Mouse (Mus musculus): Measurements from ENCODE around the gene Kmt5b.
A peak's percentile ranks its signal among the peaks of the same experiment; 100 is the strongest.

Kmt5b gene

DNA sequence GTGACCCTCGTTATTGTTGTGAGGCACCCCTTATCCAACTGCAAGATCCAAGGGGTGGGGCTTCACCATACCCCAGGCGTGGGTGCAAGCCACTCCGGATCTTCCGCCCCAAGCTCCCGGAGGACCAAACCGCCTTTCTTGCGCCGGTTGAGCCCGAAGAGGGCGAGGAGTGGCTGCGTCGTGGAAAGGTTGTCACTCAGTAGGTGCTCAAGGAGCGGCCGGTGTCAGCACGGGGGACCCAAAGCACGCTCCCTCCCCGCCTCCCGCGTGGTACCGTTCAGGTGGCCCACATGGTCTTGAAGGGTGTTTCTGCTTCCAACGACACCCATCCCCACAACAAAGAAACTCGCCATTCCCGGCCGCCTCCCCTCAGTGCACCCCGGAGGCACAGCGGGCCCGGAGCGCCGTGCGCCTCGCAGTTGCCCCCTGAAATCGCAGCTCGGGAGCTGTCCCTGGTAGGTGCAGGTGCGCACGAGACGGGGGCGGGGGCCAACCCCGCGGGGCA lies at the start of gene Kmt5b:
Gene Kmt5b, plus strand, starts transcription at position 146 of the 505 bp plus-strand sequence.
- no peak for DNase-seq (ENCODE audit: low read depth, low spot score)

DNA sequence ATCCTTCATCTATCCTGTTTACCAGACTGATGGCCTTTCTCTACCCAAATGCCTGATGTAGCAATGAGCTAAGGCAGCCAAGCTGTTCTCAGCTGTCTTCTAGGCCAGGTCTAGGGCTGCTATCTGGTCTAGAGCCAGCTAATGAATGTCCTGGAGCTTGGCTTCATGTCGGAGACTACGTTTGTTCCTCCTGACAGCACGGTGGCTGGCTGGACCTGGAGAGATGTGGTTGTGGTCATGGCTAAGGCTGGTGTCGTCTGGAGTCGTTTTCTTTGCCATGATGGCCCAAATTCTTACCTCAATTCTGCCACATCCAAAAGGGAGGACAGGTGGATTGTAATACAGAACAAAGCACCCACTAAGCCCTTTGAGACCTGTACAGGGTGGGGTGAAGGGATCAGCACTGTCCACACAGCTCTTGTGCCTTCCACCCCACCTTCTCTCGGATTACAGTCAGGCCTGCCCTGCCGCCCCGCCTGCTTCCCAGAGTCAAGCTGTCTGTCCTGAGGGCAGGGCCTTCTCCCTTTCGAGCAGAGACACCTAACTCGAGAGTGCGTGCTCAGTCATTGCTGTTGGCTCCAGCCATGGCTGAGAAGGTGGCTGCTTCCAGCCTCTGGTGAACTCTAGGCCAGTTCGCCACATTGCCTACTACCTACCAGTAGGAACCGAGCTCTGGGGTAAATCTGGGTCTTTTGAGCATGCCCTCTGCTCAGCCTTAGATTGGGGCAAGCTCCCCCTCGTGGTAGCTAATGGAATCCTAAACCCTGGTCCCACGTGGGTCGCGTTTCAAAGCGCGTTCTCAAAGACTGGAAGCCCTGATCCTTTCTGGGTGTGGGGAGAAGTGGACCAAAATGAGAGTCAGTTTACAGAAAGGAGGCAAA lies 48.5 kb upstream of the Kmt5b start:
- DNase-seq (ENCODE audit: low read depth, low spot score) = peak; percentile 83

DNA sequence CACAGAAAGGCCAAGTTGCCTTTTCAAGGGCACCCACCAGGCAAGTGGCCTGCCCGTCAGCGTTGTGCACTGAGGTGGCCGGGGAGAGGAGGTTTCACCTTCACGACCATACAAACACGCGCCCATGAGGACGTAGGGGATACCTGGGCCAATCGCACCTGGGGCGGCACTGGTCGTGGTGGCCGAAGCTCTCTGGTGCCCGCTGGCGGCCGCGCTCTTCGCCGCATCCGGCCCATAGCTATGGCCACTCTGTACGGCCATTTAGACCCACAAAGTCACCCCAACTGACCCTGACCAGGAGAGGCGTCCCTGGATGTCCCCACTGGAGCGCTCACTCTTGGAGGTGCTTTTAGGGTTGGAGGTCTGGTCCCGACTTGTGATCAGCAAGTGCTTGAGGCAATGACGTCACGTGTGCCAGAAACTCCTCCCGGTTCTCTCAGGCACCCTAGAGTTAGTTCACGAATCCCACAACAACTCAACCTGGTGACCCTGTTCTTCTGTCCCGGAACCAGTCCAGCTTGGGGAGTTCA lies 47.8 kb upstream of the Kmt5b start:
- DNase-seq (ENCODE audit: low read depth, low spot score) = peak; percentile 83

DNA sequence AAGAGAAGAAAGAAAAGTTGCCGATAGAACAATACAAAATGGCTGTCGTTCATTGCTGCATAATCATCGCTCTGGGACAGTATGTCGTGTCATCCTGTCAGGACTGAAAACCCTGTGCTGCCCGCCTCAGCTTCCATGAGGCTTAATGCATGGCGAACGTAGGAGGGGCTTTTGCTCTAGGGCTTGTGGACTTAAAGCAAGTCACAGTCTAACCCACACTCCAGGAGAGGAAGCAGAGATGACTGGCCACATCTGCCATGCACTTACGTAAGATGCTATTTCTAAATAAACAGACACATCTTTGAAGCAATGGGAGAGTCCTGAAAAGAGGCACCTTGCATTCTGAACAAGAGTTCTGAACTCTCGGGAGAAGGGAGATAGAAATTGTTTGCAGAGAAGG lies 44.1 kb upstream of the Kmt5b start:
- no peak for DNase-seq (ENCODE audit: low read depth, low spot score)

- DNase-seq (ENCODE audit: low read depth, low spot score) = peak; percentile 66
Observed at GRCm38 (mm10) chr19:3723904-3724303, 43.3 kb upstream of the Kmt5b start.

DNA sequence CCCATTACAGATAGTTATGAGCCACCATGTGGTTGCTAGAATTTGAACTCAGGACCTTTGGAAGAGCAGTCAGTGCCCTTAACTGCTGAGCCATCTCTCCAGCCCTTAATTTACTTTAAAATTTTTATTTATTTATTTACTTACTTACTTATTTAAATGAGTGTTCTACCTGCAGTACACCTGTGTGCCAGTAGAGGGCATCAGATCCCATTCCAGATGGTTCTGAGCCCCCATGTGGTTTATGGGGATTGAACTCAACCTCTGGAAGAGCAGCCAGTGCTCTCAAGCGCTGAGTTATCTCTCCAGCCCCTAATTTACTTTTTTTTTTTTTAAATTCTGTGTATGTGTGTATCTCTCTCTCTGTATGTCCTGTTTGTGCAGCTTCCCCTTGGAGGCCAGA lies 42.4 kb upstream of the Kmt5b start:
- DNase-seq (ENCODE audit: low read depth, low spot score) = peak; percentile 73

GRCm38 (mm10) chr19:3728901-3729300 lies 38.3 kb upstream of the Kmt5b start:
- peak; percentile 41 for DNase-seq (ENCODE audit: low read depth, low spot score)

- DNase-seq (ENCODE audit: low read depth, low spot score) = peak; percentile 47
Observed at GRCm38 (mm10) chr19:3730781-3731646, 36.2 kb upstream of the Kmt5b start.

DNA sequence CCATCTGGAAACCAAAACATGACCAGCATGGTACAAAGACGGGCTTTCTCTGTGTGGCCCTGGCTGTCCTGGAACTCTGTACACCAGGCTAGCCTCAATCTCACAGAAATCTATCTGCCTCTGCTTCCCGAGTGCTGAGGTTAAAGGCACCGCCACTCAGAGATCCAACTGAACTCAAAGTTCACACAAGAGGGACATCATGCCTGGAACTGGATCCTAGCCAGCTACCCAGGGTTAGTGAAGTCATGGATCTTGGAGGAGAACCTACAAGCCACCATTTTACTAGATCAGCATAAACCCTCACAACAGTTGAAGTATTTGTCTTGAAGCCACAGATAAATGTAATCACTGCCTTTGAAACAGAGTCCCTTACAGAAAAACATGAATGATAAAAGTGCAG lies 31.2 kb upstream of the Kmt5b start:
- no peak for DNase-seq (ENCODE audit: low read depth, low spot score)

DNA sequence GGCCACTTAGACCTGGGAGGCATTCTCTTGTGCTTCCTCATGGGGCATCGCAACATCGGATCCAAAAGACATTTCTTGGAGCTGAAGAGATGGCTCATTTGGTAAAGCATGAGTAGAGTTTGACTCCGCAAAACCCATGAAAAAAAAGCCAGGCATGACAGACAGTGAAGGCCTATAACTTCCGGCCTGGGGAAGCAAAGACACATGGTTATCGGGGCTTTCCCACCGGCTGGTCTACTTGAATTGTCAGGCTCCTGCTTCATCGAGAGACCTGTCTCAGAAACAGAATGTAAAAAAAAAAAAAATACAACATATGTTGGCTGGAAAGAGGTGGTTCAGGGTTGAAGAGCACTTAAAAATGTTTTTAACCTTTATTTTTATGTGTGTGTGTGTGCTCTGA lies 27.6 kb upstream of the Kmt5b start:
- DNase-seq (ENCODE audit: low read depth, low spot score) = no peak

DNA sequence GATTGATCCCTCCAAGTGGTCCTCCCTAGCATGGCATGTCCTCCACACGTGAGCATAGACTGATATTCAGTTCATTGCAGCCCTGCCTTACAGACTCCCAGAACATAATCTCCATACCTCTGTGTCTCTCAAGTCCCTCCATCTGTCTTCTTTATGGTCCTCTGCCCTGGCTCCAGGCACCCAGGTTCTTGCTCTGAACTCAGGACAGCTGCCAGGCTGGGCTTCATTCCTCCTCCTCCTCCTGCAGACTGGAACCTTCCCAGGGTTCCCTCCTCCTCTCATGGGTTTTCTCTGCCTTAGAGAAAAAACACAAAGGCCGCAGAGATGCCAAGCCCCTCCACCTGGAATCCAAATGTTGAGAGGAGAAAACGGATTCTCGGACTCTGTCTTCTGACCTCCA lies 24.5 kb upstream of the Kmt5b start:
- no peak for DNase-seq (ENCODE audit: low read depth, low spot score)

GRCm38 (mm10) chr19:3743362-3743761 lies 23.9 kb upstream of the Kmt5b start:
- DNase-seq (ENCODE audit: low read depth, low spot score) = no peak

GRCm38 (mm10) chr19:3743851-3744512 lies 23.2 kb upstream of the Kmt5b start:
- no peak for DNase-seq (ENCODE audit: low read depth, low spot score)

- DNase-seq (ENCODE audit: low read depth, low spot score) = no peak
Observed at GRCm38 (mm10) chr19:3752621-3753239, 14.5 kb upstream of the Kmt5b start.

GRCm38 (mm10) chr19:3753240-3753633 lies 14.0 kb upstream of the Kmt5b start:
- no peak for DNase-seq (ENCODE audit: low read depth, low spot score)

GRCm38 (mm10) chr19:3753738-3754137 lies 13.5 kb upstream of the Kmt5b start:
- no peak for DNase-seq (ENCODE audit: low read depth, low spot score)

- DNase-seq (ENCODE audit: low read depth, low spot score) = no peak
Observed at GRCm38 (mm10) chr19:3757861-3758260, 9.4 kb upstream of the Kmt5b start.

DNA sequence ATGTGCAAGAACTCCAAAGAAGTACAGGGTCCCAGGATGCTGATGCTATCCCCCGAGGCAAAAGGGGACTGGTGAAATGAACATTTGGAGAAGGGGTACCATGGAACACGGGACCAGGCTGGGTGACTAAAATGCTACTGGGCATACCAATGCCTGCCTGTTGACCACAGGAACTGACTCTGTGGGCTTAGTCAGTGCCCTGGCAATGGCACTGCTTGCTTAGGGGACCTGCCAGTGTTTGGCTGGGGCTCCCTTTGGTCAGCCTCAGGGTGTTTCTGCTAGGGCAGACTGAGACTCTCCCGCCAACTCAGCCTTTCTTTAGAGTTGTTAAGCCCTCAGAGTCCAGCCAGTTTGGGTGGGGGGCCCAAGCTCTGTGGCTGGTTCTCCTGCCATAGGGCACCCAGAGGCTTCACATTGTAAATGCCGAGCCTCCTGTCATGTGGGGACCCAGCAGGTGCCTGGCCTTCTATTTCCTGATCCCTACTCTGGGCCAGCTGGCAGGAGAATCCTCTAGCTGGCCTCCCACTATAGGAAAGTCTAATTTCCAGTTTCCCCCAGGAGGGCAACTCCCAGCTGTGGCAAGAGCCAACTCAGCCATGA lies 1.9 kb upstream of the Kmt5b start:
- no peak for DNase-seq (ENCODE audit: low read depth, low spot score)

DNA sequence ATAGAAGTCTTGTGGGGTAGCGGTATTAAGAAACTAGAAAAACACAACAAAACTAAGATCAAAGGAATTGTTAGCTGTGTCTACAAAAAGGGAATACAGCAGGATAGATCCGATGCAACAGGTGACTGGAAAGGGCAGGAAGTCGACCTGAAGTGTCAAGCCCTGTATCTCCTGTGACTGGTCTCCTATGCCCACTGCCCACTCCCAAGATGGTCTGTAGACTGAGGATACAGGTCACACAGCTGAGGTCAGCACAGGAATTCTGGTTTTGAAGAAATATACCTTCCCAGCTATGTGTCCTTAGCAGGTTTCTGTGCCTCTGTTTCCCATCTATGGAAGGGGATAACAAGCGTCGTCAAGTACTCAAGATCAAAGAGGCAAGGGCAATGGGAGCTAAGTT lies 843 bp upstream of the Kmt5b start:
- DNase-seq (ENCODE audit: low read depth, low spot score) = no peak

- peak; percentile 97 for DNase-seq (ENCODE audit: low read depth, low spot score)
Observed at GRCm38 (mm10) chr19:3767781-3768696, 818 bp downstream of the Kmt5b start.

Measured in A20 (cell line).